Mouse (Mus musculus) layer of hippocampus, postnatal 36 days (tissue): ENCODE results near the gene Bclaf3. TPM values are rescaled to one million over a fixed set of nuclear protein-coding genes. Genes with fewer than 3 reads are reported as not detected.

ENCODE experiments used
- DNase-seq, 2 experiments: peaks; one replicate each; pipeline ENCODE4 v3.0.0; 2022
- total RNA-seq, 2 experiments: library from RNA; stranded (reverse); gene quantifications; 2 replicates each; pipeline ENCODE4 v1.2.3; 2021

Gene Bclaf3
- total RNA-seq, 2 experiments from 2014 or later, result 10.1 to 10.9 TPM

- DNase-seq, result peak; percentile 50 to 51
These were observed 100.6 kb downstream of the Bclaf3 start, which contains the start of gene Sh3kbp1 for GRCm38 (mm10) chrX:159626907-159627587. TSS of gene Sh3kbp1 (plus strand) at chrX:159627272.

- peak; percentile 20 to 26 for DNase-seq
These were observed 101.4 kb downstream of the Bclaf3 start for GRCm38 (mm10) chrX:159627588-159628566.

- no peak for DNase-seq
These were observed 102.1 kb downstream of the Bclaf3 start for GRCm38 (mm10) chrX:159628629-159629028.

- no peak for DNase-seq
These were observed 102.7 kb downstream of the Bclaf3 start for GRCm38 (mm10) chrX:159629203-159629602.

- DNase-seq, result no peak
These were observed 112.2 kb downstream of the Bclaf3 start for GRCm38 (mm10) chrX:159638500-159639227.

GRCm38 (mm10) chrX:159639991-159640390 is 113.5 kb downstream of the Bclaf3 start:
- DNase-seq, result no peak

Other genes with a start within 250 kb of the Bclaf3 start
- gene Eif1ax, start 154.5 kb upstream of the Bclaf3 start, total RNA-seq, result 100 to 1,000 TPM; 123 to 124 TPM
- 100 to 1,000 TPM in 1 of 2 experiments, 10 to 100 TPM in 1; 99.8 to 110 TPM for gene Map7d2, start 112.1 kb upstream of the Bclaf3 start, total RNA-seq
- gene Sh3kbp1, start 100.6 kb downstream of the Bclaf3 start, total RNA-seq, result 10 to 100 TPM; 37.1 to 39.1 TPM